Mouse (Mus musculus): ENCODE results near the gene Rnf34. TPM values are rescaled to one million over a fixed set of nuclear protein-coding genes. Genes with fewer than 3 reads are reported as not detected.

Rnf34 gene
- 12.8 and 13.0 TPM in 2 replicates for polyA plus RNA-seq (2012; rRNA removed)

DNA sequence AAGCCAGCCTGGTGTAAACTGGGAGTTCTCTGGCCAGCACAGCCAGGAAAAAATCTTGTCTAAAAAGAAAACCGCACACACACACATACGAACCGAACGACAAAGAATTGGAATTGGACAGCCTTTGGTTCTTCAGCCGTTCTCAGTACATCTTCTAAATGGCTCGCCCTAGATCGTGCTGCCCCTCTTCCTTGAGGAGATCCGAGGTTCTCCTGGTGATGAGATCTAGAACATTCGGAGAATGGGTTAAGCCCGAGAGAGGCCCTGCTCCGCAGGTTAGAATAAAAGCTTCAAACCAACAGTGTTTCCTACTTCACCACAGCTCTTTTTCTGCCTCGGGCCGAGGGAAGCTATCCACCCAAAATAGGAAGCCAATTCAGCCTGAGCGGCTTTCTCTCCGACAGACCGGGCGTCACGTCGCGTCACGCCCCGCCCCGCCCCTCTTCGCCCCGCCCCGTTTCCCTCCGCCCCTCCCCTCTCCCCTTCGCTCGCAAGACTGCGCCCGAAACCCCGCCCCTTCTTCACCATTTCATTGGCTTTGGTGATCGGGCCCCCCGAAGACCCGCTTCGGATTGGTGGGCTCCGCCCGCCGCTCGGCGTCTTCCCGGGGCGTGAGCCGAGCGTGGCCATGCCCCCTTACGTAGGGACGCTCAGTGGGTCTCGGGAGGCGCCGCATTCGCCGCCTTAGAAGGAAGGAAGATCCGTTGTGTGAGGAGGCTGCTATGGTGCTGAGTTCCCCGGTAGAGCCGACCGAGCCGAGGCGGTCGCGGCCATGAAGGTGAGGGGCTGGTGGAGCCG lies at the start of gene Rnf34:
TSS of gene Rnf34 (plus strand) at position 528 of the 798 bp plus-strand sequence.
- no peaks in the 10 kb centered on the region for H3K27me3 ChIP-seq (replicated peaks; ENCODE audit: control insufficient read depth, insufficient read depth, low read length)
- no peak for TF ChIP-seq CTCF (conservative IDR thresholded peaks at IDR 0.05; ENCODE audit: insufficient read depth, insufficient read length, low read depth, low read length)
- TF ChIP-seq POLR2A (IDR thresholded peaks at IDR 0.05; ENCODE audit: low read depth, low read length): peak; percentile 92
- 1% methylated on average over 61 of the region's 61 CpGs for WGBS
- H3K4me1 ChIP-seq (ENCODE audit: control insufficient read depth, insufficient read depth, low read length): peaks cover 6% of the 10 kb centered on the region; the same call in 1 of the 2 replicates
- no peaks in the 10 kb centered on the region for H3K36me3 ChIP-seq (ENCODE audit: control insufficient read depth, insufficient read depth, low read length)
- peak within 1 kb of the TSS; percentile 88 for H3K4me3 ChIP-seq (ENCODE audit: insufficient read depth, low read depth, low read length)
- DNase-seq: peak; percentile 99
- peak within 1 kb of the TSS; percentile 74 for H3K27ac ChIP-seq (ENCODE audit: insufficient read depth, low read depth, low read length)

DNA sequence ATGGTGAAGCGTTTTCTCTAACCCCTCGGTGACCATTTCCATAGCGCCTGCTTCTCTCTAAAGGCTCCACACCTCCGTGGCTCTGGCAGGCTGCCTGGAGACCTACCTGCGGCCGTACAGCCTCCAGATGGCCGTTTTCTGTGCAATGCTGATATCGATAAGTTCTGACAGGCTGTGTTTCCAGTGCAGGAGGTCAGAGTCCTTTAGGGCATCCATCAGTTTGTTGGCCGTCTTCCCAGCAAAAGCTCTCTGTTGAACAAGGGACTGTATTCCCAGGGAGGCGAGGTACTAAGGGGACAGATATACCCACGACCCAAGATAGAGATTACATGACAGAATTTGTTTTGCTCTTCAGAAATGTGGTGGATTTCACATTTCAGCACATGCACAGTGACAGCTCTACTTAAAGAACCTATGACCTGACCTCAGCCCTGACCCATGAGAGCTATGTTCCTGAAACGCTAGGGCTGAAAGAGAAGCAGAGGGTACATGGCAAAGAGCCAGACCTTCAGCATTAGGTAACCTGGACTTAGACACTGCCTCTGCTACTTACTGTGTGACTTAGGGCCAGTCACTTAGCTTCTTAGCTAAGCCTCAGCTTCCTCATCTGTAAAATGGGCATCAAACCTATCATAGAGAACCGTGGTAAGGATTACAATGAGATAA lies 49.4 kb upstream of the Rnf34 start:
- H3K36me3 ChIP-seq (ENCODE audit: control insufficient read depth, insufficient read depth, low read length): peaks cover 2% of the 10 kb centered on the region; the same call in 1 of the 2 replicates
- peak overlapping the region; percentile 52; the same call in 1 of the 2 replicates for H3K27ac ChIP-seq (ENCODE audit: insufficient read depth, low read depth, low read length)
- no peaks in the 10 kb centered on the region for H3K27me3 ChIP-seq (replicated peaks; ENCODE audit: control insufficient read depth, insufficient read depth, low read length)
- DNase-seq: peak; percentile 85
- TF ChIP-seq CTCF (conservative IDR thresholded peaks at IDR 0.05; ENCODE audit: insufficient read depth, insufficient read length, low read depth, low read length) (no peak), POLR2A (IDR thresholded peaks at IDR 0.05; ENCODE audit: low read depth, low read length) (no peak)
- H3K4me1 ChIP-seq (ENCODE audit: control insufficient read depth, insufficient read depth, low read length): peaks cover 15% of the 10 kb centered on the region; the same call in 1 of the 2 replicates
- no peak overlapping the region for H3K4me3 ChIP-seq (ENCODE audit: insufficient read depth, low read depth, low read length)
- 58% methylated on average over 13 of the region's 13 CpGs for WGBS

DNA sequence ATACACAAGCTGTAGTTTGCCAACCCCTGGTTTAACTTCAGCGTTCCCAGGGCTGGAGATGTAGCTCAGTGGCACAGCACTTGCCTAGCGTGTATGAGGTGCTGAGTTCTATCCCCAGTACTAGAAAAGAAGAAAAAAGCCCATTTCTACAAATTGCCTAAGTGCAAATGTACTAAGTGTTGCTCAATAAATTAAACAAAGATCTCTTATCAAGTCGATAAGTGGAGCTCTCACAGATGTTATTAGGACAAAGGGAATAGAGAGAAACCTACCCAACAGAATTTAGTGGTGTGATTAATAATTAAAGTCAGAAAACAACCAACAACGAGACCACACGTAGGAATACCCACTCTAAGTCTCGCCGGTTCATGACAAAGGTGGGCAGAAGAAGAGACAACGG lies 48.2 kb upstream of the Rnf34 start:
- 80% methylated on average over 8 of the region's 8 CpGs for WGBS
- peak overlapping the region; percentile 92; the same call in 1 of the 2 replicates for H3K27ac ChIP-seq (ENCODE audit: insufficient read depth, low read depth, low read length)
- H3K4me1 ChIP-seq (ENCODE audit: control insufficient read depth, insufficient read depth, low read length): peaks cover 15% of the 10 kb centered on the region; the same call in 1 of the 2 replicates
- TF ChIP-seq POLR2A (IDR thresholded peaks at IDR 0.05; ENCODE audit: low read depth, low read length) (no peak), CTCF (conservative IDR thresholded peaks at IDR 0.05; ENCODE audit: insufficient read depth, insufficient read length, low read depth, low read length) (no peak)
- DNase-seq: no peak
- H3K4me3 ChIP-seq (ENCODE audit: insufficient read depth, low read depth, low read length): no peak overlapping the region
- H3K27me3 ChIP-seq (replicated peaks; ENCODE audit: control insufficient read depth, insufficient read depth, low read length): no peaks in the 10 kb centered on the region
- H3K36me3 ChIP-seq (ENCODE audit: control insufficient read depth, insufficient read depth, low read length): peaks cover 4% of the 10 kb centered on the region

GRCm38 (mm10) chr5:122802706-122803105 lies 47.1 kb upstream of the Rnf34 start:
- TF ChIP-seq POLR2A (IDR thresholded peaks at IDR 0.05; ENCODE audit: low read depth, low read length) (no peak), CTCF (conservative IDR thresholded peaks at IDR 0.05; ENCODE audit: insufficient read depth, insufficient read length, low read depth, low read length) (0 out of 2 replicates have a peak, but pooled peaks have one; percentile 11)
- H3K27ac ChIP-seq (ENCODE audit: insufficient read depth, low read depth, low read length): peak overlapping the region; percentile 92
- peaks cover 4% of the 10 kb centered on the region for H3K36me3 ChIP-seq (ENCODE audit: control insufficient read depth, insufficient read depth, low read length)
- no peaks in the 10 kb centered on the region for H3K27me3 ChIP-seq (replicated peaks; ENCODE audit: control insufficient read depth, insufficient read depth, low read length)
- H3K4me3 ChIP-seq (ENCODE audit: insufficient read depth, low read depth, low read length): no peak overlapping the region
- WGBS: 49% methylated on average over 9 of the region's 9 CpGs
- DNase-seq: peak; percentile 90
- peaks cover 15% of the 10 kb centered on the region; the same call in 1 of the 2 replicates for H3K4me1 ChIP-seq (ENCODE audit: control insufficient read depth, insufficient read depth, low read length)

- Histone ChIP-seq H3K4me1 (ENCODE audit: control insufficient read depth, insufficient read depth, low read length) (peaks cover 7% of the 10 kb centered on the region; the same call in 1 of the 2 replicates), H3K27me3 (replicated peaks; ENCODE audit: control insufficient read depth, insufficient read depth, low read length) (no peaks in the 10 kb centered on the region), H3K36me3 (ENCODE audit: control insufficient read depth, insufficient read depth, low read length) (peaks cover 4% of the 10 kb centered on the region), H3K4me3 (ENCODE audit: insufficient read depth, low read depth, low read length) (no peak overlapping the region), H3K27ac (ENCODE audit: insufficient read depth, low read depth, low read length) (no peak overlapping the region)
- 56% methylated on average over 3 of the region's 3 CpGs for WGBS
- TF ChIP-seq POLR2A (IDR thresholded peaks at IDR 0.05; ENCODE audit: low read depth, low read length) (no peak), CTCF (conservative IDR thresholded peaks at IDR 0.05; ENCODE audit: insufficient read depth, insufficient read length, low read depth, low read length) (no peak)
- DNase-seq: no peak
These were observed 44.3 kb upstream of the Rnf34 start for GRCm38 (mm10) chr5:122805503-122805902.

DNA sequence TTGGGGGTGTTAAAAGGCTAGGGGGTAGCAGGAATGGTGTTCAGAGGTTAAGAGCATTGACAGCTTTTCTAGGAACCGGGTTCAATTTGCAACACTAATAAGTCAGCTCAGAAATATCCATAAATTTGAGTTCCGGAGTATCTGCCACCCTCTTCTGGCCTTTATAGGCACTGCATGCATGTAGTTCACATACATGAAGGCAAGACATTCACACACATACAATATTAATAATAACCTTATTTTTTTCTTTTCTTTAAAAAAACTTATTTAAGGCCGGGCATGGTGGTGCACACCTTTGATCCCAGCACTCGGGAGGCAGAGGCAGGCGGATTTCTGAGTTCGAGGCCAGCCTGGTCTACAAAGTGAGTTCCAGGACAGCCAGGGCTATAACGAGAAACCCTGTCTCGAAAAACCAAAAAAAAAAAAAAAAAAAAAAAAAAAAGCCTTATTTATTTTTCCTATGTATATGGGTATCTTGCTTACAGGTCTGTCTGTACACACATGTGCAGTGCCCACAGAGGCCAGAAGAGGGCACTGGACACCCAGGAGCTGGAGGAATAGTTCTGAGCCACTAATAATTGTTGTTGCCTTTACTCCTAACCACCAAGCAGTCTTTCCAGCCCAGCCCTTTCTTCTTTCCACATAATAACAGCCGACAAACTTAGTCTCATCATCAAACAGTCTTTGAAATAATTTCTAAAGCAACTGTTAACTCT lies 38.3 kb upstream of the Rnf34 start:
- no peaks in the 10 kb centered on the region; the same call in none of the 2 replicates for H3K36me3 ChIP-seq (ENCODE audit: control insufficient read depth, insufficient read depth, low read length)
- WGBS: 78% methylated on average over 9 of the region's 9 CpGs

More for the DNA sequence above, 38.3 kb upstream of the Rnf34 start:
- no peak overlapping the region for H3K4me3 ChIP-seq (ENCODE audit: insufficient read depth, low read depth, low read length)
- H3K4me1 ChIP-seq (ENCODE audit: control insufficient read depth, insufficient read depth, low read length): no peaks in the 10 kb centered on the region
- H3K27ac ChIP-seq (ENCODE audit: insufficient read depth, low read depth, low read length): no peak overlapping the region
- peak; percentile 89 for TF ChIP-seq CTCF (conservative IDR thresholded peaks at IDR 0.05; ENCODE audit: insufficient read depth, insufficient read length, low read depth, low read length)
- TF ChIP-seq POLR2A (IDR thresholded peaks at IDR 0.05; ENCODE audit: low read depth, low read length): no peak
- no peaks in the 10 kb centered on the region for H3K27me3 ChIP-seq (replicated peaks; ENCODE audit: control insufficient read depth, insufficient read depth, low read length)
- DNase-seq: peak; percentile 75
